Mouse (Mus musculus) stomach, postnatal 0 days (tissue): Measurements from ENCODE around the gene Mrps7.

Experiments used
- CTCF ChIP-seq: IDR thresholded peaks from 2 replicates; pipeline ENCODE4 v1.5.1; 2016; ENCODE audit warnings: antibody characterized with exemption, low read depth, mild to moderate bottlenecking, moderate library complexity
- EP300 ChIP-seq: optimal IDR thresholded peaks from 2 replicates; pipeline ENCODE3; 2016; ENCODE audit warnings: antibody characterized with exemption

DNA sequence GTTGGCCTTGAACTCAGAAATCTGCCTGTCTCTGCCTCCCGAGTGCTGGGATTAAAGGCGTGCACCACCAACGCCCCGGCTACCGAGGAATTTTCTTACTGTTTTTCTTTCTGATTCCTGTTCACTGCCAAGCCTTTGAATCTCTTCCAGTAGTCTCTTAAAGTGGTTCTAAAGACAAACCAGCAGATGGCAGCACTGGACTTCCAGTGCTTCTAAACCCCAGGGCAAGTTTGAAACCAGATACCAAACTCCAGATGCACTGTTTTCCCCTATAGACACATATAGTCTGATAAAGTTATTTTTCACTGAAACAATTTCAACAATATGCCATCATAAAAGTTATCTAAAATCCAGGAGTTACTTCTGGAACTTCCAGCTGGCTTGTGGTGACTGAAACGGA lies 43.7 kb downstream of the Mrps7 start:
- TF ChIP-seq CTCF: peak; percentile 89
- no peak for TF ChIP-seq EP300
